Mouse (Mus musculus): ENCODE measurements around the gene Med15. TPM values are rescaled to one million over a fixed set of nuclear protein-coding genes. Genes with fewer than 3 reads are reported as not detected.

The Med15 gene
- total RNA-seq (2014; rRNA removed; ENCODE audit: low replicate concordance) (40.2 and 63.7 TPM in 2 replicates), polyA plus RNA-seq (2015; fragmentation: Nextera tagmentation; extraction: Ambion mirVana) (18.0 and 18.6 TPM in 2 replicates)

GRCm38 (mm10) chr16:17732841-17733340 is at the start of gene Med15:
Med15 (minus strand) TSS chr16:17732891.
- 28% methylated on average over 3 of the region's 3 CpGs for WGBS
- DNase-seq (ENCODE audit: low spot score) (no peak), ATAC-seq (ENCODE audit: insufficient read depth, low read depth) (no peak)
- H3K9me3 ChIP-seq (replicated peaks; ENCODE audit: control insufficient read depth, low read length): no peaks in the 10 kb centered on the region
- H3K27ac ChIP-seq (ENCODE audit: low read depth): no peak within 1 kb of the TSS
- no peaks in the 10 kb centered on the region for H3K36me3 ChIP-seq (replicated peaks; ENCODE audit: control insufficient read depth, insufficient read depth, low read length)
- no peak within 1 kb of the TSS for H3K9ac ChIP-seq (replicated peaks; ENCODE audit: low read depth, low read length)
- H3K27me3 ChIP-seq (ENCODE audit: control insufficient read depth, insufficient read depth, low read length): no peaks in the 10 kb centered on the region
- no peaks in the 10 kb centered on the region for H3K4me1 ChIP-seq (ENCODE audit: control insufficient read depth, insufficient read depth)
- H3K4me2 ChIP-seq (ENCODE audit: low read depth, low read length): no peak within 1 kb of the TSS
- TF ChIP-seq CTCF (IDR thresholded peaks at IDR 0.05; ENCODE audit: low read depth) (no peak), EP300 (IDR thresholded peaks at IDR 0.05; ENCODE audit: low read depth) (no peak)
- no peak within 1 kb of the TSS for H3K4me3 ChIP-seq (ENCODE audit: low read depth, low read length)

GRCm38 (mm10) chr16:17779692-17780091 is 47.0 kb upstream of the Med15 start:
- Histone ChIP-seq H3K4me2 (ENCODE audit: low read depth, low read length) (no peak overlapping the region), H3K9ac (replicated peaks; ENCODE audit: low read depth, low read length) (no peak overlapping the region), H3K36me3 (replicated peaks; ENCODE audit: control insufficient read depth, insufficient read depth, low read length) (peaks cover 52% of the 10 kb centered on the region), H3K27ac (ENCODE audit: low read depth) (no peak overlapping the region), H3K4me1 (ENCODE audit: control insufficient read depth, insufficient read depth) (no peaks in the 10 kb centered on the region), H3K4me3 (ENCODE audit: low read depth, low read length) (no peak overlapping the region), H3K27me3 (ENCODE audit: control insufficient read depth, insufficient read depth, low read length) (no peaks in the 10 kb centered on the region), H3K9me3 (replicated peaks; ENCODE audit: control insufficient read depth, low read length) (no peaks in the 10 kb centered on the region)
- WGBS: 78% methylated on average over 1 of the region's 1 CpGs
- DNase-seq (ENCODE audit: low spot score) (no peak), ATAC-seq (ENCODE audit: insufficient read depth, low read depth) (no peak)
- TF ChIP-seq CTCF (IDR thresholded peaks at IDR 0.05; ENCODE audit: low read depth) (no peak), EP300 (IDR thresholded peaks at IDR 0.05; ENCODE audit: low read depth) (no peak)

GRCm38 (mm10) chr16:17778223-17778622 is 45.5 kb upstream of the Med15 start:
- ATAC-seq (ENCODE audit: insufficient read depth, low read depth): no peak
- Histone ChIP-seq H3K27ac (ENCODE audit: low read depth) (no peak overlapping the region), H3K36me3 (replicated peaks; ENCODE audit: control insufficient read depth, insufficient read depth, low read length) (peaks cover 52% of the 10 kb centered on the region), H3K4me1 (ENCODE audit: control insufficient read depth, insufficient read depth) (no peaks in the 10 kb centered on the region), H3K4me2 (ENCODE audit: low read depth, low read length) (no peak overlapping the region), H3K9me3 (replicated peaks; ENCODE audit: control insufficient read depth, low read length) (no peaks in the 10 kb centered on the region), H3K27me3 (ENCODE audit: control insufficient read depth, insufficient read depth, low read length) (no peaks in the 10 kb centered on the region), H3K4me3 (ENCODE audit: low read depth, low read length) (no peak overlapping the region), H3K9ac (replicated peaks; ENCODE audit: low read depth, low read length) (no peak overlapping the region)
- no peak for TF ChIP-seq EP300 (IDR thresholded peaks at IDR 0.05; ENCODE audit: low read depth)
- TF ChIP-seq CTCF (IDR thresholded peaks at IDR 0.05; ENCODE audit: low read depth): no peak
- WGBS: 77% methylated on average over 4 of the region's 4 CpGs
- DNase-seq (ENCODE audit: low spot score): no peak

GRCm38 (mm10) chr16:17776828-17777227 is 44.1 kb upstream of the Med15 start:
- WGBS: 67% methylated on average over 11 of the region's 11 CpGs
- TF ChIP-seq EP300 (IDR thresholded peaks at IDR 0.05; ENCODE audit: low read depth) (no peak), CTCF (IDR thresholded peaks at IDR 0.05; ENCODE audit: low read depth) (peak; percentile 50)
- H3K4me1 ChIP-seq (ENCODE audit: control insufficient read depth, insufficient read depth): no peaks in the 10 kb centered on the region
- H3K36me3 ChIP-seq (replicated peaks; ENCODE audit: control insufficient read depth, insufficient read depth, low read length): peaks cover 55% of the 10 kb centered on the region
- H3K27ac ChIP-seq (ENCODE audit: low read depth): no peak overlapping the region
- no peak for DNase-seq (ENCODE audit: low spot score)
- H3K9me3 ChIP-seq (replicated peaks; ENCODE audit: control insufficient read depth, low read length): no peaks in the 10 kb centered on the region
- H3K4me3 ChIP-seq (ENCODE audit: low read depth, low read length): no peak overlapping the region
- no peak overlapping the region for H3K4me2 ChIP-seq (ENCODE audit: low read depth, low read length)
- no peaks in the 10 kb centered on the region for H3K27me3 ChIP-seq (ENCODE audit: control insufficient read depth, insufficient read depth, low read length)
- H3K9ac ChIP-seq (replicated peaks; ENCODE audit: low read depth, low read length): no peak overlapping the region
- no peak for ATAC-seq (ENCODE audit: insufficient read depth, low read depth)

GRCm38 (mm10) chr16:17771117-17771865 is 38.6 kb upstream of the Med15 start:
- ATAC-seq (ENCODE audit: insufficient read depth, low read depth): no peak
- no peak overlapping the region for H3K27ac ChIP-seq (ENCODE audit: low read depth)

More at GRCm38 (mm10) chr16:17771117-17771865, 38.6 kb upstream of the Med15 start:
- DNase-seq (ENCODE audit: low spot score): no peak
- peaks cover 45% of the 10 kb centered on the region for H3K36me3 ChIP-seq (replicated peaks; ENCODE audit: control insufficient read depth, insufficient read depth, low read length)
- 63% methylated on average over 4 of the region's 4 CpGs for WGBS
- no peak overlapping the region for H3K4me3 ChIP-seq (ENCODE audit: low read depth, low read length)
- no peaks in the 10 kb centered on the region for H3K27me3 ChIP-seq (ENCODE audit: control insufficient read depth, insufficient read depth, low read length)
- H3K9me3 ChIP-seq (replicated peaks; ENCODE audit: control insufficient read depth, low read length): no peaks in the 10 kb centered on the region
- no peak overlapping the region for H3K4me2 ChIP-seq (ENCODE audit: low read depth, low read length)
- H3K4me1 ChIP-seq (ENCODE audit: control insufficient read depth, insufficient read depth): no peaks in the 10 kb centered on the region
- TF ChIP-seq CTCF (IDR thresholded peaks at IDR 0.05; ENCODE audit: low read depth) (peak; percentile 44), EP300 (IDR thresholded peaks at IDR 0.05; ENCODE audit: low read depth) (no peak)
- H3K9ac ChIP-seq (replicated peaks; ENCODE audit: low read depth, low read length): no peak overlapping the region
